Mouse (Mus musculus): ENCODE results near the gene Rbm20. TPM values are rescaled to one million over a fixed set of nuclear protein-coding genes. Genes with fewer than 3 reads are reported as not detected.

Gene Rbm20
- polyA plus RNA-seq, 1 experiment from 2014 or later = 0.52 TPM

GRCm38 (mm10) chr19:53851826-53852698, 175.0 kb downstream of the Rbm20 start:
- no peak overlapping the region for H3K27ac ChIP-seq (ENCODE audit: low read depth, low read length)
- H3K4me3 ChIP-seq (ENCODE audit: low read depth, low read length) = no peak overlapping the region
- no peak overlapping the region for H3K9ac ChIP-seq (ENCODE audit: low read depth, low read length)
- 0 out of 2 replicates have a peak, but pooled peaks cover 9% of the 10 kb centered on the region for H3K4me1 ChIP-seq (replicated peaks; ENCODE audit: control insufficient read depth, insufficient read depth, low read length)
- ATAC-seq = no peak
- 85% methylated on average over 14 of the region's 14 CpGs for WGBS
- no peaks in the 10 kb centered on the region for H3K9me3 ChIP-seq (ENCODE audit: control insufficient read depth)
- no peak for TF ChIP-seq CTCF (IDR thresholded peaks at IDR 0.05; ENCODE audit: low read depth)
- H3K27me3 ChIP-seq (replicated peaks; ENCODE audit: control insufficient read depth, insufficient read depth, low read length) = no peaks in the 10 kb centered on the region
- H3K4me2 ChIP-seq (replicated peaks; ENCODE audit: low read depth) = no peak overlapping the region
- H3K36me3 ChIP-seq (ENCODE audit: control insufficient read depth, insufficient read depth) = no peaks in the 10 kb centered on the region

- Histone ChIP-seq H3K27ac (ENCODE audit: low read depth, low read length) (no peak overlapping the region), H3K27me3 (replicated peaks; ENCODE audit: control insufficient read depth, insufficient read depth, low read length) (no peaks in the 10 kb centered on the region)
- 0 out of 2 replicates have a peak, but pooled peaks have one; percentile 9 for ATAC-seq
Observed at GRCm38 (mm10) chr19:53852699-53853451, 175.8 kb downstream of the Rbm20 start.

GRCm38 (mm10) chr19:53854978-53855377, 177.9 kb downstream of the Rbm20 start:
- Histone ChIP-seq H3K9me3 (ENCODE audit: control insufficient read depth) (no peaks in the 10 kb centered on the region), H3K4me1 (replicated peaks; ENCODE audit: control insufficient read depth, insufficient read depth, low read length) (peaks cover 12% of the 10 kb centered on the region; the same call in 1 of the 2 replicates), H3K4me3 (ENCODE audit: low read depth, low read length) (no peak overlapping the region), H3K4me2 (replicated peaks; ENCODE audit: low read depth) (no peak overlapping the region), H3K36me3 (ENCODE audit: control insufficient read depth, insufficient read depth) (no peaks in the 10 kb centered on the region), H3K9ac (ENCODE audit: low read depth, low read length) (no peak overlapping the region), H3K27ac (ENCODE audit: low read depth, low read length) (no peak overlapping the region), H3K27me3 (replicated peaks; ENCODE audit: control insufficient read depth, insufficient read depth, low read length) (no peaks in the 10 kb centered on the region)
- no peak for ATAC-seq
- WGBS = 29% methylated on average over 4 of the region's 4 CpGs
- TF ChIP-seq CTCF (IDR thresholded peaks at IDR 0.05; ENCODE audit: low read depth) = no peak

More at GRCm38 (mm10) chr19:53852699-53853451, 175.8 kb downstream of the Rbm20 start:
- 49% methylated on average over 15 of the region's 15 CpGs for WGBS
- H3K36me3 ChIP-seq (ENCODE audit: control insufficient read depth, insufficient read depth) = no peaks in the 10 kb centered on the region
- H3K4me3 ChIP-seq (ENCODE audit: low read depth, low read length) = no peak overlapping the region
- no peak overlapping the region for H3K4me2 ChIP-seq (replicated peaks; ENCODE audit: low read depth)
- H3K4me1 ChIP-seq (replicated peaks; ENCODE audit: control insufficient read depth, insufficient read depth, low read length) = 0 out of 2 replicates have a peak, but pooled peaks cover 9% of the 10 kb centered on the region
- H3K9me3 ChIP-seq (ENCODE audit: control insufficient read depth) = no peaks in the 10 kb centered on the region
- no peak for TF ChIP-seq CTCF (IDR thresholded peaks at IDR 0.05; ENCODE audit: low read depth)
- H3K9ac ChIP-seq (ENCODE audit: low read depth, low read length) = no peak overlapping the region

- 72% methylated on average over 5 of the region's 5 CpGs for WGBS
- Histone ChIP-seq H3K9ac (ENCODE audit: low read depth, low read length) (no peak overlapping the region), H3K4me3 (ENCODE audit: low read depth, low read length) (no peak overlapping the region), H3K9me3 (ENCODE audit: control insufficient read depth) (no peaks in the 10 kb centered on the region), H3K27ac (ENCODE audit: low read depth, low read length) (no peak overlapping the region), H3K4me1 (replicated peaks; ENCODE audit: control insufficient read depth, insufficient read depth, low read length) (peaks cover 12% of the 10 kb centered on the region; the same call in 1 of the 2 replicates), H3K36me3 (ENCODE audit: control insufficient read depth, insufficient read depth) (no peaks in the 10 kb centered on the region), H3K4me2 (replicated peaks; ENCODE audit: low read depth) (no peak overlapping the region), H3K27me3 (replicated peaks; ENCODE audit: control insufficient read depth, insufficient read depth, low read length) (no peaks in the 10 kb centered on the region)
- no peak for ATAC-seq
- no peak for TF ChIP-seq CTCF (IDR thresholded peaks at IDR 0.05; ENCODE audit: low read depth)
Observed at GRCm38 (mm10) chr19:53855781-53856180, 178.7 kb downstream of the Rbm20 start.

- no peak for ATAC-seq
Observed at GRCm38 (mm10) chr19:53856794-53857193, 179.7 kb downstream of the Rbm20 start.

GRCm38 (mm10) chr19:53857962-53858361, 180.9 kb downstream of the Rbm20 start:
- H3K27ac ChIP-seq (ENCODE audit: low read depth, low read length) = no peak overlapping the region
- 76% methylated on average over 6 of the region's 6 CpGs for WGBS
- no peaks in the 10 kb centered on the region for H3K9me3 ChIP-seq (ENCODE audit: control insufficient read depth)
- no peak overlapping the region for H3K4me3 ChIP-seq (ENCODE audit: low read depth, low read length)
- no peak for TF ChIP-seq CTCF (IDR thresholded peaks at IDR 0.05; ENCODE audit: low read depth)
- H3K9ac ChIP-seq (ENCODE audit: low read depth, low read length) = no peak overlapping the region
- no peaks in the 10 kb centered on the region for H3K27me3 ChIP-seq (replicated peaks; ENCODE audit: control insufficient read depth, insufficient read depth, low read length)
- ATAC-seq = no peak
- H3K4me2 ChIP-seq (replicated peaks; ENCODE audit: low read depth) = no peak overlapping the region
- H3K4me1 ChIP-seq (replicated peaks; ENCODE audit: control insufficient read depth, insufficient read depth, low read length) = peaks cover 8% of the 10 kb centered on the region; the same call in 1 of the 2 replicates
- H3K36me3 ChIP-seq (ENCODE audit: control insufficient read depth, insufficient read depth) = no peaks in the 10 kb centered on the region

More at GRCm38 (mm10) chr19:53856794-53857193, 179.7 kb downstream of the Rbm20 start:
- H3K4me1 ChIP-seq (replicated peaks; ENCODE audit: control insufficient read depth, insufficient read depth, low read length) = peaks cover 12% of the 10 kb centered on the region; the same call in 1 of the 2 replicates
- H3K9me3 ChIP-seq (ENCODE audit: control insufficient read depth) = no peaks in the 10 kb centered on the region
- no peak overlapping the region for H3K4me3 ChIP-seq (ENCODE audit: low read depth, low read length)
- H3K27ac ChIP-seq (ENCODE audit: low read depth, low read length) = no peak overlapping the region
- no peak for TF ChIP-seq CTCF (IDR thresholded peaks at IDR 0.05; ENCODE audit: low read depth)
- no peak overlapping the region for H3K9ac ChIP-seq (ENCODE audit: low read depth, low read length)
- no peaks in the 10 kb centered on the region for H3K27me3 ChIP-seq (replicated peaks; ENCODE audit: control insufficient read depth, insufficient read depth, low read length)
- no peak overlapping the region for H3K4me2 ChIP-seq (replicated peaks; ENCODE audit: low read depth)
- H3K36me3 ChIP-seq (ENCODE audit: control insufficient read depth, insufficient read depth) = no peaks in the 10 kb centered on the region
- WGBS = 87% methylated on average over 9 of the region's 9 CpGs
